Mouse (Mus musculus) megakaryocyte progenitor cell, adult 5-6 weeks (primary cell): Measurements from ENCODE around the gene Dner. TPM values are rescaled to one million over a fixed set of nuclear protein-coding genes. Genes with fewer than 3 reads are reported as not detected.
"Not testable (repeated sequence)": the region's sequence is repeated elsewhere in the genome, so short reads cannot be mapped to it uniquely, and the experiment has no call there.

ENCODE experiments used
- ATAC-seq: replicated peaks from 2 replicates; pipeline ENCODE4 v1.8.0; 2016; ENCODE audit warnings: mild to moderate bottlenecking, moderate TSS enrichment, inconsistent platforms; ENCODE audit not compliant: poor library complexity
- total RNA-seq, 2 experiments: library from RNA; stranded (forward) in 1 of 2; stranded (reverse) in 1 of 2; fragments of 157-497, 149-512 nt in 1 of 2; fragments of 200-1000 nt in 1 of 2; gene quantifications; 2 replicates each; pipeline versions ENCODE4 v1.2.3 to v1.2.4; 2015 to 2017

Gene Dner
- total RNA-seq, 2 experiments from 2014 or later = 0.12 TPM; not detected in 1

DNA sequence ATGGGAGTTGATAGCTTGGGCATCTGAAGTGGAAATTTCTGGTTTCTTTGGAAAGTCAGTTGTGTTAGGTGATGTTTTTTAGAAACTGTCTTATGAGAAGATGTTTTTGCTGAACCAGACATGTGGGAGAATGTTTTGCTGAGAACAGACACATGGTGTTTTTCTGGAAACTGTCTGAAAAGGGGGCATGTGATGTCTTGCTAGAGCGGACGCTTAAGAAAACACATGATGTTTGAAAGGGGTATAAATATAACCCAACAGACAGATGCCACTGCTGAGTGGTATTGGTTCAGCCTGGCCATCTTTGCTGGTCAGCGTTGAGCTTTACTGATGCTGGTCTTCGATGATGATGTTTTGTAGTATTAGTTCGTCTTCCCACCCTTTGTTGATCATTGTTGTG is 338.8 kb downstream of the Dner start:
- ATAC-seq = no peak

DNA sequence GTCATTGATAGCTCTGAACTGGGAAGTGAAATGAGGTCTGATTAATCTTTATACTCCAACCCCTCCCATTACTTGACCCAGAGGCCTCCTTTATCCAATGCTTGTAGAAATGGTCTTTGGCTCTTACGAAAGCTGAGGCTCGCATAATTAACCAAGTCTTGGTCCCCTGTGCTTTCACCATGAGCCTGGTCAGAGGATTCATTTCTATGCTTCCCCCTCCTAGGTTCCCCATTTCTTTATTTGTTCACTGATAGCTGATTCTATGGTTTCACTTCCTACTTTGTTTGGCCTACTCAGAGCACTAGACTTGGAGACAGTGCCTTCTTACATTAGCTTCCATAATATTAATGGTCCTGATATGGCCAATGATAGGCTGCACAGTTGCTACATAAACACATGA is 345.8 kb downstream of the Dner start:
- ATAC-seq = peak; percentile 100

DNA sequence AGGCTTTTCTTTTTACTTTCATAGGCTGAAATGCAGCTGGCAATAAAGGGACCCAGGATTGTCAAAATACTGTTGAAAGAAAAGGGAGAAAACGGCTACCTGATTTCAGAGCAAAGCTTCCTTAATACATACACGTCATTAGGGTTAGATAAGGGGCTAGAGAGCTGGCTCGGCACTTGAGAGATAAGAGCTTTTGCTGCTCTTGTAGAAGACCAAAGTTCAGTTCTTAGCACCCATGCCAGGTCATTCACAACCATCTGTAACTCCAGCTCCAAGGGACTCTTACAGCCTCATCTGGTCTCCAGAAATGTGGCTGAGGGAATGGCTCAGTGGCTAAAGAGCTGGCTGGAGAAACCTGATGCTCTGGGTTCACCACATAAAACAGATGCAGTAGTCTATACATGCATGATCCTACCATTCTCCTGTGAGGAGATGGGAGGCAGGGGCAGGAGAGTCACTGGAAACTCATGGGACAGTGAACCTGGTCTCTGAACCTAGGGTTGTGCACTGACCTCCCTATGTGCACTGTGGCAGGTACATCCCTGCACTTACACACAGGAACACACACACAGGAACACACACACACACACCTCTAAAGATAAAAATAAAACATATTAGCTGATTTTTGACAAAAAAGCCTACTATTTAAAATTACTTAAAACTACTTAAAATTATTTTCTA is 348.1 kb downstream of the Dner start:
- ATAC-seq = no peak

DNA sequence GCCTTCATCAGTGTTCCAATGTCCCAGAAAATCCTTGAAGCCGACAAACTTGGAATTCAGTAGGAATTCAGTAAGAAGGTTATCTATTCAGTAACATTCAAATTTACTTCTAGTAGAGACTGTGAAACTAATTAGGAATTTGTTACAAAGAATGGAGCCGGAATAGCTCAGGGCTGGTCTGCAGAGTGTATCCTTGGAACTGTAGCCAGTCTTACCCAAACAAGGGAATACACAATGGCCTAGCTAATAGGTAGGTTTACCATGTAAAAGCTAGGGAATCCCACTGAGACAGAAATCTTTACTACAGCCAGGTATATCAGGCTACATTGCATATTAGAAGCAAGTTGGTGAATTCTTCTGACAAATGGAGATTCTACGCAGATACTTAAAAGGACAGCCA is 363.2 kb downstream of the Dner start:
- ATAC-seq = not testable (repeated sequence)

DNA sequence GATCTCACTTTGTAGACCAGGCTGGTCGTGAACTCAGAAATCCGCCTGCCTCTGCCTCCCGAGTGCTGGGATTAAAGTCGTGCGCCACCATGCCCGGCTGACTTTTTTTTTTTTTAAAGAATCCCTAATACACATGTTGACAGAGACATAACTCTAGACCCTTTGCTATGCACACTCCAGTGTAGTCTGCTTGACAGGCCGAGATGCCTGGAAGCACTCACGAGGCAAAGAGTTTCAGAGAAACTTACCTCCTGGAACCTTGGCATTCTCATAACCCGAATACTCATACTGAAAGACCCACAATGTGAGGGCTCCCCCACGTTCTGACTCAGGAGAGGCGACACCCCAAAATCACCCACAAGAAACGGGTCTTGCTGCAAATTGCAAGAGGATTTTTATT is 364.2 kb downstream of the Dner start:
- ATAC-seq = not testable (repeated sequence)

DNA sequence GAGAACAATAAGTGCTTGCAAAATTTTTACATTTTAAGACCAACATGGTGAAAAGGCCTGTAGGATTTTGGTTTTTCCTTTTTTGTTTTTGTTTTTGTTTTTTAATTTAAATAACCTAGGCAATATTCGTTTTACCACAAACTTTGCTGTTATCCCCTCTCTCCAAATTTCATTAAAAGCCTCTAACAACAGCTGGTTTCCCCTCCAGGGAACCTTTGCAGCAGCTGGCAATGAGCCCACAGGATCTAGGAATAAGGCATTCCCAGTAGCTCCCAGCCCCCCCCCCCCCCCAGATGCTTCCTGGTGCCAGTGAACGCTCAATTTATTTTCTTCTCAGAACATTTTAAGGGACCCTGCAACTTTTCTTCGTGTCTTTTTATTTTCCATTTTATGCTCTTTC is 370.7 kb downstream of the Dner start:
- ATAC-seq = no peak

DNA sequence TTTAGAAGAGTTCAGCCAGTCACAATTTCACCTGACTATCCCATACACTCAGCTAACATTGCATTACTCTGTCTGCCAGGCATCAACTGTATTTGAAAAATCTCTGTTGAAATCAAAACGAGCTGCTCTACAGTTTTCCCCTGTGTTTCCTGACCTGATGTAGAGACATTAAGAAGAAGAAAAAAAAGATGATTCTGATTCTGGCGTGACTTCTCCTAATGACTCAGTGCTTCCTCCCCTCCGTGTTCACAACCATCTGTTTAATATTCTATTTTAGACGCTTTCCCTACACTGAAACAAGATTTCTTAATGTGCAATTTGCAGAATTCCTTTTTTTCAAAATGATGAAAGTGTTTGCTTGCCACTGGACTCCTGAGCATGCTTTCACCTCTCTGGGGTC is 374.7 kb downstream of the Dner start:
- peak; percentile 10 for ATAC-seq

Other genes with a start within 250 kb of the Dner start
- 4.8 and 9.0 TPM in 2 replicates for gene Fbxo36, start 143.6 kb upstream of the Dner start, total RNA-seq (2015)
- gene Fbxo36, start 143.6 kb upstream of the Dner start, total RNA-seq (2017) = 0.84 and 2.0 TPM in 2 replicates
- gene Trip12, start 144.3 kb upstream of the Dner start, total RNA-seq (2015) = 100 and 112 TPM in 2 replicates
- 189 and 250 TPM in 2 replicates for gene Trip12, start 144.3 kb upstream of the Dner start, total RNA-seq (2017)
- gene Slc16a14, start 238.9 kb upstream of the Dner start, total RNA-seq (2015) = not detected in 2 replicates
- gene Slc16a14, start 238.9 kb upstream of the Dner start, total RNA-seq (2017) = not detected in 2 replicates